Comparison of ENCODE assay signal across 24 mouse cellular contexts in the genomic region with DNA sequence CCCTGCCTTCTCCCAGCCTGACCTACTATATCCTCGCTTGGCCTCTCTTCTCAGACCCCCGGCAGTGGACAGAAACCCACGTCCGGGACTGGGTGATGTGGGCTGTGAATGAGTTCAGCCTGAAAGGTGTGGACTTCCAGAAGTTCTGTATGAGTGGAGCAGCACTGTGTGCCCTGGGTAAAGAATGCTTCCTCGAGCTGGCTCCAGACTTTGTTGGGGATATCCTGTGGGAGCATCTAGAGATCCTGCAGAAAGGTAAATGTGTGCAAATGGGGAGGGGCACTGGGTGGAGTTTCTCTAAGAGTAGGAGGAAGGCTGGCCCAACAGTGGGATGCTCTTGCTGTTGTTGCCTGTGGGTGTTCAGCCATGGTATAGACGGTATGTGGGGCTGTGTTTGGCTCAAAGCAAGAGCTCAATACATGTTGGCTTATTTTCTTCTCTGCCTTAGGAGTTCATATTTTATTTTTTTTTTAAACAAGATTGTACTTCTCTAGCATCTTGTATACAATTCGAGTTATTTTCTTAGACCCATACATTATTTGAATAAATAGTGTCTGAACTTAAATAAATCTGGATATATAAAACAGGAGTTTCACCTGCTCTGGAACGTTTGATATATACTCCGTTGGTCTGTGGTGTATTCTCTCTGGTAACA.
DNase-seq lines count a peak whose midpoint lies in the region; ATAC-seq and TF ChIP-seq lines count a peak whose summit lies in the region.
"Had no signal": no experiment of that assay in that cellular context is flagged by ENCODE, and none has a peak within 500 bp of the region (broad histone marks: within the 10 kb centered on the region; RNA-seq: fewer than 3 reads in every experiment).

No protein-coding gene starts in this region.

- ATAC-seq in liver, embryonic 12.5 days: no peak
- ATAC-seq: activated CD4-positive, CD25-positive, alpha-beta regulatory T cell, adult 4 months; forebrain, embryonic 14.5 days; hindbrain, embryonic 16.5 days; inflammation-experienced regulatory T-cells, adult 6 months; intestine, embryonic 16.5 days had no signal

- no peak overlapping the region for H3K9ac ChIP-seq in liver, adult 2 months (ENCODE audit: low read depth, low read length)
- no peak overlapping the region for H3K9ac ChIP-seq in liver, embryonic 12.5 days
- H3K9ac ChIP-seq: embryonic facial prominence, embryonic 12.5 days; embryonic facial prominence, embryonic 15.5 days; heart, embryonic 13.5 days; hindbrain, embryonic 13.5 days had no signal

- H3K9me3 ChIP-seq in liver, embryonic 12.5 days (replicated peaks): no peaks in the 10 kb centered on the region
- H3K9me3 ChIP-seq: embryonic facial prominence, embryonic 12.5 days; embryonic facial prominence, embryonic 15.5 days; heart, embryonic 10.5 days; heart, embryonic 13.5 days; hindbrain, embryonic 13.5 days had no signal

- peak overlapping the region; percentile 75 for H3K27ac ChIP-seq in gastrocnemius, adult 2 months
- H3K27ac ChIP-seq in liver, adult 2 months (replicated peaks; ENCODE audit: insufficient read depth, low read depth, low read length): 0 out of 2 replicates have a peak overlapping the region, but pooled peaks have one; percentile 65
- no peak overlapping the region for H3K27ac ChIP-seq in liver, embryonic 12.5 days
- 0 out of 2 replicates have a peak overlapping the region, but pooled peaks have one; percentile 5 for H3K27ac ChIP-seq in brown adipose tissue, adult 24 weeks (replicated peaks; ENCODE audit: low read depth, low read length)
- H3K27ac ChIP-seq: embryonic facial prominence, embryonic 12.5 days; embryonic facial prominence, embryonic 15.5 days; heart, embryonic 10.5 days; heart, embryonic 13.5 days; hindbrain, embryonic 10.5 days; hindbrain, embryonic 13.5 days had no signal

- TF ChIP-seq POLR2A in liver, adult 2 months (IDR thresholded peaks at IDR 0.05; ENCODE audit: extremely low read depth, insufficient read depth, low read length): no peak
- TF ChIP-seq POLR2A in myocyte (IDR thresholded peaks at IDR 0.05; ENCODE audit: insufficient read length, low read depth): no peak

- peaks cover 15% of the 10 kb centered on the region for H3K4me1 ChIP-seq in liver, adult 2 months (ENCODE audit: control insufficient read depth, insufficient read depth, low read length)
- peaks cover 16% of the 10 kb centered on the region; the same call in 1 of the 2 replicates for H3K4me1 ChIP-seq in liver, embryonic 12.5 days
- H3K4me1 ChIP-seq in brown adipose tissue, adult 24 weeks (ENCODE audit: control insufficient read depth, insufficient read depth, insufficient read length, low read length): peaks cover 38% of the 10 kb centered on the region
- H3K4me1 ChIP-seq: embryonic facial prominence, embryonic 15.5 days; heart, embryonic 10.5 days; hindbrain, embryonic 13.5 days had no signal

- H3K27me3 ChIP-seq in liver, adult 2 months (ENCODE audit: control insufficient read depth, insufficient read depth, low read length): no peaks in the 10 kb centered on the region
- H3K27me3 ChIP-seq in liver, embryonic 12.5 days (replicated peaks): no peaks in the 10 kb centered on the region
- no peaks in the 10 kb centered on the region for H3K27me3 ChIP-seq in myocyte (ENCODE audit: control insufficient read depth, insufficient read depth, insufficient read length)
- H3K27me3 ChIP-seq: embryonic facial prominence, embryonic 12.5 days; embryonic facial prominence, embryonic 15.5 days; heart, embryonic 13.5 days had no signal

- TF ChIP-seq CTCF in gastrocnemius, adult 2 months (IDR thresholded peaks at IDR 0.05): no peak
- TF ChIP-seq CTCF in liver, adult 2 months (IDR thresholded peaks at IDR 0.05; ENCODE audit: low read depth, low read length): no peak

- H3K4me3 ChIP-seq in gastrocnemius, adult 2 months: no peak overlapping the region
- no peak overlapping the region for H3K4me3 ChIP-seq in liver, adult 2 months (ENCODE audit: insufficient read depth, low read depth, low read length)
- H3K4me3 ChIP-seq in liver, embryonic 12.5 days: no peak overlapping the region
- H3K4me3 ChIP-seq in brown adipose tissue, adult 24 weeks (ENCODE audit: insufficient read depth, low read depth, low read length): no peak overlapping the region
- no peak overlapping the region for H3K4me3 ChIP-seq in myocyte
- H3K4me3 ChIP-seq: embryonic facial prominence, embryonic 12.5 days; embryonic facial prominence, embryonic 15.5 days; heart, embryonic 10.5 days; heart, embryonic 13.5 days; hindbrain, embryonic 10.5 days; hindbrain, embryonic 13.5 days had no signal

- WGBS in liver, adult 2 months: 67% methylated on average over 9 of the region's 9 CpGs
- WGBS in liver, embryonic 12.5 days (ENCODE audit: insufficient replicate concordance): 70% methylated on average over 9 of the region's 9 CpGs

- no peak overlapping the region for H3K4me2 ChIP-seq in liver, embryonic 12.5 days
- peak overlapping the region; percentile 22 for H3K4me2 ChIP-seq in myocyte (ENCODE audit: low read depth)
- H3K4me2 ChIP-seq: embryonic facial prominence, embryonic 12.5 days; embryonic facial prominence, embryonic 15.5 days; heart, embryonic 13.5 days; hindbrain, embryonic 13.5 days had no signal

- H3K79me2 ChIP-seq in liver, adult 2 months (ENCODE audit: control insufficient read depth, insufficient read depth, low read length): peaks cover 4% of the 10 kb centered on the region; the same call in 1 of the 2 replicates
- peaks cover 10% of the 10 kb centered on the region for H3K79me2 ChIP-seq in myocyte (ENCODE audit: control insufficient read depth, insufficient read depth)

- intact Hi-C loops in gastrocnemius, adult 2 months (cut with DNase I): no loop called here

- no peak for DNase-seq in gastrocnemius, adult 2 months
- no peak for DNase-seq in gastrocnemius, adult 8-10 months (ENCODE audit: low spot score in 2 of 2)
- DNase-seq in liver, adult 2 months (ENCODE audit: extremely low read depth, low read depth, low spot score): no peak
- no peak for DNase-seq in c-Kit-positive CD71-positive TER-119-positive erythroid progenitor cells, embryonic 14.5 days (ENCODE audit: low spot score)
- DNase-seq: B cell, adult 2 months; cerebellum, adult 11 months; cerebellum, adult 2 months; cerebellum, adult 9-11 months; cerebellum, postnatal 25 days; gastrocnemius, postnatal 14 days had no signal

- peaks cover 12% of the 10 kb centered on the region; the same call in 1 of the 2 replicates for H3K36me3 ChIP-seq in liver, adult 2 months (ENCODE audit: control insufficient read depth, insufficient read depth, low read length)
- H3K36me3 ChIP-seq in liver, embryonic 12.5 days: peaks cover 7% of the 10 kb centered on the region; the same call in 1 of the 2 replicates
- peaks cover 20% of the 10 kb centered on the region for H3K36me3 ChIP-seq in myocyte (ENCODE audit: control insufficient read depth, insufficient read depth)
- H3K36me3 ChIP-seq: hindbrain, embryonic 13.5 days had no signal

- no peak overlapping the region for H3ac ChIP-seq in myocyte (ENCODE audit: control insufficient read depth, insufficient read length)

TF ChIP-seq in myocyte, 11 proteins besides CTCF, POLR2A, EP300 and RAD21:
- no peak for TF ChIP-seq MAX (IDR thresholded peaks at IDR 0.05; ENCODE audit: low read depth)
- TF ChIP-seq TCF3 (IDR thresholded peaks at IDR 0.05; ENCODE audit: insufficient read length, low read depth): no peak
- no peak for TF ChIP-seq E2F4 (IDR thresholded peaks at IDR 0.05; ENCODE audit: insufficient read depth)
- no peak for TF ChIP-seq REST (IDR thresholded peaks at IDR 0.05; ENCODE audit: insufficient read depth, insufficient read length)
- no peak for TF ChIP-seq MYOD1 (IDR thresholded peaks at IDR 0.05; ENCODE audit: control insufficient read depth in 1 of 3, insufficient read length in 2 of 3, low read depth in 2 of 3)
- TF ChIP-seq TCF12 (IDR thresholded peaks at IDR 0.05; ENCODE audit: insufficient read depth, poor library complexity, severe bottlenecking): no peak
- TF ChIP-seq SRF (IDR thresholded peaks at IDR 0.05; ENCODE audit: control insufficient read depth, insufficient read length, low read depth): no peak
- TF ChIP-seq POLR2AphosphoS2 (IDR thresholded peaks at IDR 0.05; ENCODE audit: insufficient read length, low read depth): no peak
- TF ChIP-seq USF1 (IDR thresholded peaks at IDR 0.05; ENCODE audit: low read depth): no peak
- no peak for TF ChIP-seq MYOG (IDR thresholded peaks at IDR 0.05; ENCODE audit: control insufficient read depth in 1 of 3, insufficient read depth in 1 of 3, insufficient read length in 2 of 3, low read depth in 2 of 3)
- TF ChIP-seq CEBPB (IDR thresholded peaks at IDR 0.05; ENCODE audit: insufficient read depth, poor library complexity, severe bottlenecking): no peak
TF ChIP-seq in myocyte: peak in this region for 0.
